Mouse (Mus musculus): Measurements from ENCODE around the gene Cmip. TPM values are rescaled to one million over a fixed set of nuclear protein-coding genes. Genes with fewer than 3 reads are reported as not detected.

The Cmip gene
- 17.3 TPM for polyA plus RNA-seq (2012; fragmentation: generic; extraction: Trizol)
- long read RNA-seq, experiment 1, partial matches to known transcripts = 1 of 3 reads
- long read RNA-seq, experiment 1, other reads (novel, unspliced or antisense) = 2 of 3 reads
- long read RNA-seq, experiment 2, full-length matches to known transcripts = 6 of 10 reads
- long read RNA-seq, experiment 2, partial matches to known transcripts = 3 of 10 reads
- long read RNA-seq, experiment 2, other reads (novel, unspliced or antisense) = 1 of 10 reads

GRCm38 (mm10) chr8:117257029-117257820, at the start of gene Cmip:
Gene Cmip, plus strand, starts transcription at chr8:117257064.
- H3K79me2 ChIP-seq (ENCODE audit: control insufficient read depth, insufficient read depth) = peaks cover 54% of the 10 kb centered on the region
- TF ChIP-seq CTCF (IDR thresholded peaks at IDR 0.05; ENCODE audit: control insufficient read depth, insufficient read depth, insufficient read length) (no peak), CEBPB (IDR thresholded peaks at IDR 0.05; ENCODE audit: low read depth) (no peak), FOSL1 (IDR thresholded peaks at IDR 0.05; ENCODE audit: insufficient read depth, low read length, poor library complexity, severe bottlenecking) (no peak), MAX (IDR thresholded peaks at IDR 0.05) (no peak), USF1 (IDR thresholded peaks at IDR 0.05; ENCODE audit: low read depth) (no peak), MYOD1 (IDR thresholded peaks at IDR 0.05; ENCODE audit: control insufficient read depth, insufficient read length, low read depth) (no peak), MYOG (IDR thresholded peaks at IDR 0.05; ENCODE audit: control insufficient read depth, extremely low read depth, insufficient read length) (no peak)
- peaks cover 43% of the 10 kb centered on the region for H3K79me3 ChIP-seq (ENCODE audit: low read depth)
- H3K27me3 ChIP-seq (ENCODE audit: control insufficient read depth, insufficient read depth, insufficient read length) = no peaks in the 10 kb centered on the region
- peak within 1 kb of the TSS; percentile 74 for H3ac ChIP-seq (ENCODE audit: control insufficient read depth, insufficient read length, low read depth)
- H3K36me3 ChIP-seq (ENCODE audit: control insufficient read depth, insufficient read depth) = no peaks in the 10 kb centered on the region
- peak within 1 kb of the TSS; percentile 59 for H3K4me3 ChIP-seq (ENCODE audit: insufficient read depth, poor library complexity, severe bottlenecking)

- Histone ChIP-seq H3K4me3 (ENCODE audit: insufficient read depth, poor library complexity, severe bottlenecking) (no peak overlapping the region), H3K36me3 (ENCODE audit: control insufficient read depth, insufficient read depth) (no peaks in the 10 kb centered on the region), H3K79me2 (ENCODE audit: control insufficient read depth, insufficient read depth) (no peaks in the 10 kb centered on the region), H3ac (ENCODE audit: control insufficient read depth, insufficient read length, low read depth) (no peak overlapping the region), H3K27me3 (ENCODE audit: control insufficient read depth, insufficient read depth, insufficient read length) (no peaks in the 10 kb centered on the region), H3K79me3 (ENCODE audit: low read depth) (no peaks in the 10 kb centered on the region)
- TF ChIP-seq USF1 (IDR thresholded peaks at IDR 0.05; ENCODE audit: low read depth) = no peak
- no peak for TF ChIP-seq MYOD1 (IDR thresholded peaks at IDR 0.05; ENCODE audit: control insufficient read depth, insufficient read length, low read depth)
- no peak for TF ChIP-seq CEBPB (IDR thresholded peaks at IDR 0.05; ENCODE audit: low read depth)
- TF ChIP-seq FOSL1 (IDR thresholded peaks at IDR 0.05; ENCODE audit: insufficient read depth, low read length, poor library complexity, severe bottlenecking) = no peak
- no peak for TF ChIP-seq MAX (IDR thresholded peaks at IDR 0.05)
- TF ChIP-seq CTCF (IDR thresholded peaks at IDR 0.05; ENCODE audit: control insufficient read depth, insufficient read depth, insufficient read length) = no peak
- TF ChIP-seq MYOG (IDR thresholded peaks at IDR 0.05; ENCODE audit: control insufficient read depth, extremely low read depth, insufficient read length) = no peak
Measured at GRCm38 (mm10) chr8:117209150-117209549, 47.7 kb upstream of the Cmip start.

DNA sequence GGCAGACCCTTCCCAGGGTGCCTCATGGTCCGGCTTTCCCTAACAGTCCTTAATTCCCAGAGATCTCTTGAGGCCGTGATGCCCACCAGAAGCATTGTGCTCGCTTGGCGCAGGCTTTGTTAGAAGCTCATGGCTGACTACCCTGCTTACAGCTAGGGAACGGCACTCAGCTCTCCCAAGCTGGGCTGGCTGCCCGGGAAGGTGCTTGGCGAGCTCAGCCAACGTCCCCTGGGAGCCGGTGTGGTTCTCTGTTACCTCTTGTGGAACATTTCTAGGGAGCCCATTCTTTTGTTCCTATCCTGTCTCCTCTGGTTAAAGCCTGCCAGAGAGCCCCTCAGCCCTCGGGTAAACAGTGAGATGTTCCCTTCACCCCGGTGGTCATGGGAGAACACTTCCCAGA, 44.8 kb upstream of the Cmip start:
- H3K4me3 ChIP-seq (ENCODE audit: insufficient read depth, poor library complexity, severe bottlenecking) = no peak overlapping the region
- no peak overlapping the region for H3ac ChIP-seq (ENCODE audit: control insufficient read depth, insufficient read length, low read depth)
- no peaks in the 10 kb centered on the region for H3K79me2 ChIP-seq (ENCODE audit: control insufficient read depth, insufficient read depth)
- no peaks in the 10 kb centered on the region for H3K27me3 ChIP-seq (ENCODE audit: control insufficient read depth, insufficient read depth, insufficient read length)
- TF ChIP-seq USF1 (IDR thresholded peaks at IDR 0.05; ENCODE audit: low read depth) = no peak
- TF ChIP-seq MYOG (IDR thresholded peaks at IDR 0.05; ENCODE audit: control insufficient read depth, extremely low read depth, insufficient read length) = no peak
- TF ChIP-seq CTCF (IDR thresholded peaks at IDR 0.05; ENCODE audit: control insufficient read depth, insufficient read depth, insufficient read length) = no peak
- TF ChIP-seq CEBPB (IDR thresholded peaks at IDR 0.05; ENCODE audit: low read depth) = no peak
- no peak for TF ChIP-seq MAX (IDR thresholded peaks at IDR 0.05)
- TF ChIP-seq FOSL1 (IDR thresholded peaks at IDR 0.05; ENCODE audit: insufficient read depth, low read length, poor library complexity, severe bottlenecking) = no peak
- TF ChIP-seq MYOD1 (IDR thresholded peaks at IDR 0.05; ENCODE audit: control insufficient read depth, insufficient read length, low read depth) = no peak
- H3K79me3 ChIP-seq (ENCODE audit: low read depth) = no peaks in the 10 kb centered on the region
- no peaks in the 10 kb centered on the region for H3K36me3 ChIP-seq (ENCODE audit: control insufficient read depth, insufficient read depth)

DNA sequence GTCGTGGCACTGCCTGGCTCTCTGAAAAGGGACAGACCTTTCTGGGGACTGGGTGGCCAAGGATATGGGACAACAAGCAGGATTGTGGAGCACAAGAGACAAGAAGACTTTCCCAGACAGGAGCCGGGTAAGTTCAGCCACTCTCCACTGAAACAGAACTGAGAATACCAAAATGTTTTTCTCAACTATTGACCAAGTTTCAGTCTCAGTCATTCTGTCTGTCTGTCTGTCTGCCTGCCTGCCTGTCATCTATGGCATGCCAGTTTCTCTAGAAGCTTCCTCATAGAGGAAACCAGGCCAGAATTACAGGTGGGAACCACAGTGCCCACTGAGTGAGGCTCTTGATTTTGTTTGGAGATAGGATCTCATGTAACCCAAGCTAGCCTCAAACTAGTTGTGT, 39.1 kb upstream of the Cmip start:
- H3K27me3 ChIP-seq (ENCODE audit: control insufficient read depth, insufficient read depth, insufficient read length) = no peaks in the 10 kb centered on the region
- no peak for TF ChIP-seq MYOG (IDR thresholded peaks at IDR 0.05; ENCODE audit: control insufficient read depth, extremely low read depth, insufficient read length)
- TF ChIP-seq USF1 (IDR thresholded peaks at IDR 0.05; ENCODE audit: low read depth) = no peak
- TF ChIP-seq MAX (IDR thresholded peaks at IDR 0.05) = no peak
- no peak for TF ChIP-seq MYOD1 (IDR thresholded peaks at IDR 0.05; ENCODE audit: control insufficient read depth, insufficient read length, low read depth)
- no peak for TF ChIP-seq CEBPB (IDR thresholded peaks at IDR 0.05; ENCODE audit: low read depth)
- TF ChIP-seq CTCF (IDR thresholded peaks at IDR 0.05; ENCODE audit: control insufficient read depth, insufficient read depth, insufficient read length) = no peak
- no peak for TF ChIP-seq FOSL1 (IDR thresholded peaks at IDR 0.05; ENCODE audit: insufficient read depth, low read length, poor library complexity, severe bottlenecking)
- H3K79me3 ChIP-seq (ENCODE audit: low read depth) = no peaks in the 10 kb centered on the region
- H3K79me2 ChIP-seq (ENCODE audit: control insufficient read depth, insufficient read depth) = no peaks in the 10 kb centered on the region
- no peak overlapping the region for H3K4me3 ChIP-seq (ENCODE audit: insufficient read depth, poor library complexity, severe bottlenecking)
- no peak overlapping the region for H3ac ChIP-seq (ENCODE audit: control insufficient read depth, insufficient read length, low read depth)
- no peaks in the 10 kb centered on the region for H3K36me3 ChIP-seq (ENCODE audit: control insufficient read depth, insufficient read depth)

- TF ChIP-seq USF1 (IDR thresholded peaks at IDR 0.05; ENCODE audit: low read depth) (no peak), FOSL1 (IDR thresholded peaks at IDR 0.05; ENCODE audit: insufficient read depth, low read length, poor library complexity, severe bottlenecking) (no peak), CTCF (IDR thresholded peaks at IDR 0.05; ENCODE audit: control insufficient read depth, insufficient read depth, insufficient read length) (no peak), MAX (IDR thresholded peaks at IDR 0.05) (no peak), MYOG (IDR thresholded peaks at IDR 0.05; ENCODE audit: control insufficient read depth, extremely low read depth, insufficient read length) (no peak), MYOD1 (IDR thresholded peaks at IDR 0.05; ENCODE audit: control insufficient read depth, insufficient read length, low read depth) (no peak), CEBPB (IDR thresholded peaks at IDR 0.05; ENCODE audit: low read depth) (no peak)
Measured at GRCm38 (mm10) chr8:117222396-117222795, 34.5 kb upstream of the Cmip start.

More at GRCm38 (mm10) chr8:117222396-117222795, 34.5 kb upstream of the Cmip start:
- no peaks in the 10 kb centered on the region for H3K79me2 ChIP-seq (ENCODE audit: control insufficient read depth, insufficient read depth)
- no peaks in the 10 kb centered on the region for H3K36me3 ChIP-seq (ENCODE audit: control insufficient read depth, insufficient read depth)
- H3ac ChIP-seq (ENCODE audit: control insufficient read depth, insufficient read length, low read depth) = no peak overlapping the region
- no peaks in the 10 kb centered on the region for H3K79me3 ChIP-seq (ENCODE audit: low read depth)
- H3K27me3 ChIP-seq (ENCODE audit: control insufficient read depth, insufficient read depth, insufficient read length) = no peaks in the 10 kb centered on the region
- no peak overlapping the region for H3K4me3 ChIP-seq (ENCODE audit: insufficient read depth, poor library complexity, severe bottlenecking)

Measured in C2C12 (cell line).